Mouse (Mus musculus): ENCODE data around the gene Msto1.

GRCm38 (mm10) chr3:88949786-88950575 is 36.2 kb upstream of the Msto1 start:
- TF ChIP-seq CTCF (IDR thresholded peaks at IDR 0.05; ENCODE audit: low read depth, low read length), result no peak
- TF ChIP-seq GATA1 (IDR thresholded peaks at IDR 0.05; ENCODE audit: borderline replicate concordance, low read length), result no peak
